Mouse (Mus musculus) lung, postnatal 10 days (tissue): ENCODE data around the gene Pltp.

Experiments used
- DNase-seq: peaks from one replicate; pipeline ENCODE4 v3.0.0; 2021

Gene Pltp

GRCm38 (mm10) chr2:164857101-164857821 lies at the start of gene Pltp:
Gene Pltp, minus strand, starts transcription at chr2:164857711.
- peak; percentile 88 for DNase-seq

DNA sequence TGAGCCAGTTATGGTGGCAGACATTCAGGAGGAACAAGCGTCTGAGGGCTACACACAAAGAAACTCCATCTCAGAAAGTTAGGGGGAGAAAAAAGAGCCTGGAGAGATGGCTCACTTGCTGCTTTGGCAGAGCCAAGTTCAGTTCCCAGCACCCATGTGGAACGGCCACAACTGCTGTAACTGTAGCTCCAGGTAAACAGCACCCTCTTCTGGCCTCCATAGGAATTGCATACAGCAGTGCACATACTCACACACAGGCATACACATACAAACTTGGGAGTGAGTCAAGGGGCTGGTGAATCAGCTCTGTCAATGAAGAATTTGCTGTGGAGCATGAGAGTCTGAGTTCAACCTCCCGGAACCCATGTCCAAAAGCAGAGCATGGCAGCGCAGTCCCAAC lies 48.6 kb upstream of the Pltp start:
- DNase-seq, result no peak

- DNase-seq, result no peak
Observed at GRCm38 (mm10) chr2:164903496-164903895, 46.0 kb upstream of the Pltp start.

DNA sequence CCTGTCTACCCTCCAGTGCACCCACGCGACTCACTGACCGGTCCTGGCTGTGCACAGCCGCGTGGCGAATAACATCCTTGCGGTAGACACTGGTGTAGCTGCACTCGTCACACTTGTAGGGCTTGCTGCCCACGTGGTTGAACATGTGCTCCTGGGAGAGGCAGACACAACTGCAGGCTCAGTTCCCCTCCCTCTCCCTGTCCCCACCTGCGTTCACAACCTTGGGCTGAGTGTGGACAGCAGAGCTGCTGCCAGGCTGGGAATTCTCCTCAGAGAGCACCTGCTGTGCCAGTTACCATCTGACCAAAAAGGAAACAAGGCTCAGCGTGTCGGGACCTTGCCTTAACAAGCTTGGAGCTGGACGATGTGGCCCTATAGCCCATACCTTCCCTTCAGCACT lies 43.9 kb upstream of the Pltp start:
- no peak for DNase-seq

DNA sequence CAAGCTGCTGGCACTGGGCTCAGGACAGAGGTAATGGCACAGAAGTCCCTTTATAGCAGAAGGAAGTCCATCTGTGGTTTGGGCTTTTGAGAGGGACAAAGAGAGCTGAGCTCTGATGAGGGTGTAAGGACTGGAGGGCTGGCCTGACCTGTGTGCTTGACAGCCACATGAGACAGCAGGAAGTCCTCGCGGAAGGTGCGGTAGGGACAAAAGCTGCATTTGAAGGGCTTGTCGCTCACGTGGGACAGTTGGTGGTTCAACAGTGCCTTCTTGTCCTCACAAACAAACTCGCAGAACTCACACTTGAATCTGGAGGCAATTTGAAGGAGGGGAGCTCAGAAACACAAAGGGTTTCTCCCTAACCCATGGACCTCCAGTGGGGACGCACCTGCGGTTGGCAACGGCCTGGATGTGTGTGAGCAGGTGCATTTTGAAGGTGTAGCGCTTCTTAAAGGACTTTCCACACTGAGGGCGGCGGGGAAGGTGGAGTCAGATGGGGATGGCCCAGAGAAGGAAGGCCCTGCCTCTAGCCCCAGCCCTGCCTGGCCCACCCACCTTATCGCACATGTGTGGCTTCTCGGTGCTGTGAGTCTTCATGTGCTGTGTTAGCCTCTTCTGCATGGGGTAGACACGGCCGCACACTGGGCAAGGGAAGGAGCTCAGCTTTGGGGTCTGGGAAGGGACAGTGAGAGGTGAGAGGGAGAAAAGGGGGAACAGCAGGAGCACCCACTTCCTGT lies 42.4 kb upstream of the Pltp start:
- no peak for DNase-seq

DNA sequence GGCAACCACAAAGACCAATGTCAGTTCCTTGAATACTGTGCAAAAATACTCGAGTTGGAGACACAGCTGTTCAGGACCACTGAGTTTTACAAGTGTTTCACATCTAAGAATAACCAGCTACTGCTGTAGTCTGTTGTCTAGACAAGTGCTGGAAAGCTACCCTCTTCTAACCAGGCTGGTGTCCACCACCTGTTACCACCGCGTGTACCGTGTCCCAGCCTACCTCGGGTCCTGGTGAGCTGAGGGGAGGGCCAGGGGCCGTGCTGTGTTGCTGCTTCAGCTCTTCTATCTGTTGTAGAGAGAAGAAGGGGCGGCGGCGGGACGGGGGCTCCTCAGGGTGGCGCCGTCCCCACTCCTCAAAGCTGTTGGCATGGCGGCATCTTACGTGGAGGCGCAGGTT lies 41.5 kb upstream of the Pltp start:
- DNase-seq, result no peak

GRCm38 (mm10) chr2:164898008-164898407 lies 40.5 kb upstream of the Pltp start:
- no peak for DNase-seq

- no peak for DNase-seq
Observed at GRCm38 (mm10) chr2:164895885-164896284, 38.4 kb upstream of the Pltp start.

DNA sequence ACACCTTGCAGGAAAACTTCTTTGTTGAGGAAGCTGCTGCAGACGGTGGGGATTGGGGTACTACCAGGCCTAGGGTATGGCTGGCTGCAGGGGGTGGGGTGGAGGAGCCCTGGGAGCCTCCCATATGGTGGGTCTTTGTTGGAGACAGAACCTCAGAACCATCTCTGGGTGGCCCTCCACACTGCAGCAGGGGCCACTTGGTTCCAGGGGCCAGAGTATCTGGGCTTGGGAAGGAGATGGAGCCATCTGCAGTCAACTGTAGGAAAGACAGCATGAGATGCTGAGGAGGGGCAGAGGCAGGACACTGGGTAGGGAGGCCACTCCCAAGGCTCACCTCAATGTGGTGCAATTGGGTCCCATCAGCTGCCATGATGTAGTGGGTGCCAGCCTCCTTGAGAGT lies 37.1 kb upstream of the Pltp start:
- no peak for DNase-seq

- peak; percentile 48 for DNase-seq
Observed at GRCm38 (mm10) chr2:164894048-164894447, 36.5 kb upstream of the Pltp start.

DNA sequence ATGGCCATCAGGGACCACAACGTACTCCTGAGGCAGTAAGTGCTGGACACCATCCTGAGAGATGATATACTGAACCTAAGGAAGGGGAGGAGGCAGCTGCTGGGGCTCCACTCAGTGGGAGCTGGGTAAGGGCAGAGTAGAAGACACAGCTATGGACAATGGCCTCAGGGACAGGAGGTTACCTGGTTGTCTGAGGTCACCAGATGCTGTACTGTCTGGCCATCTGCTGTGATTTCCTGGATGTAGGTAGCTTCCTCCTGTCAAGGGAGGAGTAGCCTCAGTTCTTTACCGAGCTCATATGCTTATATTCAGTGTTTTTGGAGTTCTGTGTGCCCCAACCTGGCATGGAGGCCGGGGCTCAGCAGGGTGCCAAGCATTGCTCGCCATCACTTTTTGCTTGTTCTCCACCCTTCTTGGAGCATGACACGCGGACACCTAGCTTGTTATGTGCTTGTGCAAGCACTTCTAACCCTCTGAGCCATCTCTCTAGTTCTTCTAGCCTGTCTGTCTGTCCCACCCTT lies 35.2 kb upstream of the Pltp start:
- no peak for DNase-seq

DNA sequence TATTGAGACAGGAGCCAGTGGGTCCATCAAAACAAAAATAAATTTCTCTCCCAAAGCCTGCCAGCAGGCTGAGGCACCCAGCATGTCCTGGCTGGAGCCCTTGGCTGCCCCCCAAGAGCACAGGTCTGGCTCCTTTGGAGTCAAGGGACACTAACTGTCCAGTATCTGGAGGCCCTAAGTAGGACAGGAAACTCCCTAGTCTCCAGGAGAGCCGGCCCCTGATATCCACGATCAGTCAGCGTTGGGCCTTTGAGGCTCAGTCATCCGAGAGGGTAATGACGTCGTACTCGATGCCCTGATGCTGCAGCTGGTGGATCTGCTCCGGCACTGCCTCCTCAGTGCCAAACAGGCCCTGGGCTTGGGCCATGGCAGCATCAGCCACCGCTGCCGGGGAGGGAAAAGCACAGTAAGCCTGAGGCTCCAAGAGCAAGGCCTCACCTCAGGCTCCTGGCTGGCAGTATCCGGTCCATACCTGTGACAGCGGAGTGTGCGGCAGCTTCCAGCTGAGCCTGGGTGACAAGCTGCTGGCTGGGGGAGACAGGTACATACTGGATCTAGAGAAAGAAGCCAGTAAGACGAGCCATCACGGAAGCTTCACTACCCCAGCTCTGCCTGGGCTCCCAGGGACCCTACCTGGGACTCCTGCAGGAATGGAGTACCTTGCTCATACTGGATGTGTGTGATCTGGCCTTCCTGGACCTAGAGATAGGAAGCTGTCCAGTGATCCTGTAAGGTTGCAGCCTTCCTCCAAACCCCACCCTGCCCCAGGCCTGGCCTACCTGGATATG lies 34.6 kb upstream of the Pltp start:
- DNase-seq, result no peak

- no peak for DNase-seq
Observed at GRCm38 (mm10) chr2:164891056-164891834, 33.7 kb upstream of the Pltp start.

DNA sequence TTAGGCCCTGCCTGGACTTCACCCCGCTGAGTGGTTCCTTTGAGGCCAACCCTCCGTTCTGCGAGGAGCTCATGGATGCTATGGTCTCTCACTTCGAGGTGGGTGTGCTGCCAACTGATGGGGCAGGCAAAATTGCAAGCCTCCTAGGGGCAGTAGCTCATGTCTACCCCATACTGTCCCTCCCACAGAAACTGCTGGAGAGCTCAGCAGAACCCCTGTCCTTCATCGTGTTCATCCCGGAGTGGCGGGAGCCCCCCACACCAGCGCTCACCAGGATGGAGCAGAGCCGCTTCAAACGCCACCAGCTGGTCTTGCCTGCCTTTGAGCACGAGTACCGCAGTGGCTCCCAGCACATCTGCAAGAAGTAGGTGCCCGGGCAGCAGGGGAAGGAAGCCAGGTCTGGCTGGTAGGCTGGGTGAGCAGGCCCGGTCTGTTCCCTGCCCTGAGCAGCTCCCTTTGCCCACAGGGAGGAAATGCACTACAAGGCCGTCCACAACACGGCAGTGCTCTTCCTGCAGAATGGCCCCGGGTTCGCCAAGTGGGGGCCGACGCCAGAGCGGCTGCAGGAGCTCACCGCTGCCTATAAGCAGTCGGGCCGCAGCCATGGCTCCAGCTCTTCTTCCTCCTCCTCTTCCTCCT lies 33.0 kb upstream of the Pltp start:
- no peak for DNase-seq

GRCm38 (mm10) chr2:164889960-164890359 lies 32.4 kb upstream of the Pltp start:
- DNase-seq, result no peak

DNA sequence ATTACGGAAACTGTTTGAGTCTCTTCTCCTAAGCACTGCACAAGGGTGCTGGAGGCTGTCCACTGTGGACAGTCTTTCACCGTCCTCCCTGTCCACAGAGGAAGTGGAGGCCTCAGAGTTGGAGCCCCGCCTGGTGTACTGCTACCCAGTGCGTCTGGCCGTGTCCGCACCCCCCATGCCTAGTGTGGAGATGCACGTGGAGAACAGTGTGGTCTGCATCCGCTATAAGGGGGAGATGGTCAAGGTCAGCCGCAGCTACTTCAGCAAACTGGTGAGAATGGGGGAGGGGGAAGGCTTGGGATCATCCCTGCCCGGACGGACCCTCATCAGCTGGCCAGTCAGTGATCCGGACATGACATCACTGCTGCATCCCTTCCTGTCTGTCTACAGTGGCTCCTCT lies 31.5 kb upstream of the Pltp start:
- no peak for DNase-seq

GRCm38 (mm10) chr2:164886617-164887016 lies 29.1 kb upstream of the Pltp start:
- no peak for DNase-seq

GRCm38 (mm10) chr2:164885788-164886187 lies 28.3 kb upstream of the Pltp start:
- peak; percentile 89 for DNase-seq

GRCm38 (mm10) chr2:164882619-164883018 lies 25.1 kb upstream of the Pltp start:
- no peak for DNase-seq

DNA sequence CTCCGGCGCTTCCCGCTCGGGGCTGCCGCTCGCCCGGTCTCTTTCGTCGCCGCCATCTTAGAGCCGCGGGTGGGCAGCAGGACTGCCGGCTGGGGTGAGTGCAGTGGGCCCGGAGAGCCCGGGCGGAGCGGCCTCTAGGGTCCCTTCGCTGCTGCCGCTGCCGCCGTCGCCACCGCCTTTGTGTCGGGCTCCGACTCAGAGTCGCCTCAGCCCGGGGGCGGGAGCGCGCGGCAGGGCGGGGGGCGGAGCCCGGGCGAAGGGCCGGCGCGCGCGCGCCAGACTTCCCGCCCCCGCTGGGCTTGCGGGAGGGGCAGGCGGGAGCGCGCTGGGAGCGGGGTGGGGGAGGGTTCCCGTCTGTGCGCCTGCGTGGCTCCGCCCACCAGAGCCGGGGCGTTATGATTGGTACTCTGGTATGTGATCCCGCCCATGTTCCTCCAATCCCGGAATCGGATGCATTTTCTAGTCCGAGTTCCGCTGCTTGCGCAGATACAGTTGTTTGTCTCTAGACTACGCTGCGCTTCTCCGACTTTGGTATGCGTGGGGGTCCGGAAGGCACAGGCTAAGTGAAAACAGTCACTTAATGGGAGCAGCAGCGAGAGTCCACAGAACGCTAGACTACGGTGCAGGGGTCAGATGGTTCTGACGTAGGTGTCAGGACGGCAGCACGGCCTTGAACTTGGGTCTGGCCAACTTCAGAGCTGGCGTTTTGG lies 22.2 kb upstream of the Pltp start:
- DNase-seq, result peak; percentile 94

GRCm38 (mm10) chr2:164879228-164879567 lies 21.7 kb upstream of the Pltp start, which contains the start of gene Pcif1:
Gene Pcif1, plus strand, starts transcription at chr2:164879304.
- DNase-seq, result peak; percentile 94
